Mouse (Mus musculus) hindbrain, embryonic 14.5 days (tissue): Measurements from ENCODE around the gene Clip4. TPM values are rescaled to one million over a fixed set of nuclear protein-coding genes. Genes with fewer than 3 reads are reported as not detected.
A peak's percentile ranks its signal among the peaks of the same experiment; 100 is the strongest.

Source experiments
- ATAC-seq: fragments of 200-750 bp; cut with Nextera tagmentation; 2 replicates; pipeline ENCODE4 v1.8.0; 2017; ENCODE audit warnings: moderate number of reproducible peaks, mild to moderate bottlenecking, moderate TSS enrichment, moderate library complexity; ENCODE audit not compliant: low FRiP score
- DNase-seq: peaks from one replicate; pipeline ENCODE4 v3.0.0-alpha.2; 2015; ENCODE audit warnings: low spot score
- H3K27ac ChIP-seq: fragments of 300-500 bp; sonication (generic); 2 replicates; pipeline ENCODE4 v1.5.1; 2014; ENCODE audit warnings: mild to moderate bottlenecking, moderate library complexity
- H3K27me3 ChIP-seq: fragments of 300-500 bp; sonication (generic); 2 replicates; pipeline ENCODE4 v1.6.1; 2014; ENCODE audit warnings: mild to moderate bottlenecking, low read length, mixed read lengths; ENCODE audit not compliant: control insufficient read depth, insufficient read depth
- H3K36me3 ChIP-seq: fragments of 300-500 bp; sonication (generic); replicated peaks from 2 replicates; pipeline ENCODE4 v1.6.1; 2014; ENCODE audit not compliant: control insufficient read depth, insufficient read depth
- H3K4me1 ChIP-seq: fragments of 300-500 bp; sonication (generic); replicated peaks from 2 replicates; pipeline ENCODE4 v1.6.1; 2014; ENCODE audit warnings: antibody characterized with exemption, low read length, mixed read lengths; ENCODE audit not compliant: control insufficient read depth, insufficient read depth
- H3K4me2 ChIP-seq: fragments of 300-500 bp; sonication (generic); replicated peaks from 2 replicates; pipeline ENCODE4 v1.6.1; 2014; ENCODE audit warnings: mild to moderate bottlenecking, moderate library complexity
- H3K4me3 ChIP-seq: fragments of 300-500 bp; sonication (generic); replicated peaks from 2 replicates; pipeline ENCODE4 v1.5.1; 2014; ENCODE audit warnings: mild to moderate bottlenecking, low read length
- H3K9ac ChIP-seq: fragments of 300-500 bp; sonication (generic); 2 replicates; pipeline ENCODE4 v1.6.1; 2014
- H3K9me3 ChIP-seq: fragments of 300-500 bp; sonication (generic); 2 replicates; pipeline ENCODE4 v1.6.1; 2016; ENCODE audit warnings: low read length; ENCODE audit not compliant: control insufficient read depth
- WGBS: fragments of 180-500 bp; shearing (Covaris S2); extraction: QIAGEN DNeasy Blood & Tissue Kit; methylation state at CpG from one replicate; pipeline ENCODE4 v1.1.7; 2014; 5-methylcytosine and 5-hydroxymethylcytosine counted together
- polyA plus RNA-seq: library from polyadenylated mRNA; unstranded; fragments of >200 nt; fragmentation: Nextera tagmentation; extraction: Ambion mirVana; gene quantifications from 2 replicates; pipeline ENCODE4 v1.2.1, GENCODE M21; 2014

Gene Clip4
- polyA plus RNA-seq, 1 experiment from 2014 or later, result 15.8 TPM

DNA sequence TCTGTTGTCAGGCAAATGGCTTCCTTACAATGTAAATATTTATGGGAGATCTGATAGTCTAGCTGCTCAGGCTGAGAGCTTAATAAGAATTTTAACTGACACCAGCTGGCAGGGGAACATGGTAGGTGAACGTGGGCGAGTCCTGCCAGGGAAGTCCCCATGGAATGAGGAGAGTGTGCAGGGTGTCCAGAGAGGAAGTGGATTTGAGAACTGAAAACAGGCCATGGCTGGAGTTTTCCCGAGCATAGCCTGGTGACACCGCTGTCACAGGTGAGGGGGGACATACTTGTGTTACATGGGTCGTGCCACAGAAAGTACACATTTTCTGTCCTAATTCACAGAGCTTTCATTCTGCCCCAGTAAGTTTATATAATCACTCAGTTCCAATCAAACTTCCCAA lies 97.2 kb downstream of the Clip4 start:
- Histone ChIP-seq H3K27me3 (no peaks in the 10 kb centered on the region), H3K9me3 (no peaks in the 10 kb centered on the region), H3K36me3 (no peaks in the 10 kb centered on the region), H3K27ac (no peak overlapping the region), H3K9ac (no peak overlapping the region), H3K4me1 (peaks cover 9% of the 10 kb centered on the region), H3K4me2 (no peak overlapping the region), H3K4me3 (no peak overlapping the region)
- WGBS, result 81% methylated on average over 5 of the region's 5 CpGs
- DNase-seq, result no peak
- no peak for ATAC-seq

DNA sequence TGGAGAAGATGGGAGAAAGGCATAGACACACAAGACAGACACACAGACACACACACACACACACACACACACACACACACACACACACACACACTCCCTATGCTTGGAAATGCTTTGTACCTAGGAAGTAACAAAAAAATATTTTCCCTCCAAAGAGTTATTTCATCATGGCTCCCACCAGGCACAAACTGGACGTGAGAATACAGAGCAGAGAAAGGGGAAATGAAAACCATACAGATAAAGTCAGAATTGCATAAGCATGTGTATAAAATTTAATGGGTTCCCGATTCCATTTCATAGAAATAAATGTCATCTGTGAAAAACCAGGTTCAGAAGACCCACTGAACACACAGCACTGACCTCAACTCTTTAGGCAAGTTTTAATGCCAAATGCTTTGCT lies 99.6 kb downstream of the Clip4 start:
- no peaks in the 10 kb centered on the region for H3K27me3 ChIP-seq
- H3K4me1 ChIP-seq, result peaks cover 9% of the 10 kb centered on the region
- H3K4me3 ChIP-seq, result no peak overlapping the region
- H3K9me3 ChIP-seq, result no peaks in the 10 kb centered on the region
- no peaks in the 10 kb centered on the region for H3K36me3 ChIP-seq
- ATAC-seq (no peak), DNase-seq (no peak)
- 95% methylated on average over 2 of the region's 2 CpGs for WGBS
- H3K27ac ChIP-seq, result no peak overlapping the region
- H3K9ac ChIP-seq, result no peak overlapping the region
- no peak overlapping the region for H3K4me2 ChIP-seq

DNA sequence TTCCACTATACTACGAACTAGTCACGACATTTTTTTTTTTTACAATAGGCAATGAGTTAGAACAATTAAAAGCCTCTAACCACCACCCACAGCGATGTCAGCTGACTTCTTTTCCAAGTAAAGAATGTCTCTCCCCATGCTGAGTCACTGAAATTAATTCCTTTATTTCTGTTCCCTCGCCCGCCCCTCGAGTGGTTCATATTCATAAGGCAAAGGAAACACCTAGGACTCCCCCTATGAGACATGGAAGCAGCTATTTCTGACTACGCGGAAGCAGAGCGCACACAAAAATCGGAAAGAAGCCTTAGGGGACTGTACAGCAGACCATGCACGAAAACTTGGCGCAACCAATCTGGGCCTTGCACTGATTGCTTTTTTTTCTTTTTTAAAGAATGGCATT lies 100.6 kb downstream of the Clip4 start:
- Histone ChIP-seq H3K9ac (no peak overlapping the region), H3K36me3 (no peaks in the 10 kb centered on the region), H3K4me3 (peak overlapping the region; percentile 42; the same call in 1 of the 2 replicates), H3K4me1 (peaks cover 9% of the 10 kb centered on the region), H3K27me3 (no peaks in the 10 kb centered on the region), H3K27ac (no peak overlapping the region), H3K9me3 (no peaks in the 10 kb centered on the region), H3K4me2 (peak overlapping the region; percentile 85)
- DNase-seq (no peak), ATAC-seq (no peak)
- 59% methylated on average over 12 of the region's 12 CpGs for WGBS

DNA sequence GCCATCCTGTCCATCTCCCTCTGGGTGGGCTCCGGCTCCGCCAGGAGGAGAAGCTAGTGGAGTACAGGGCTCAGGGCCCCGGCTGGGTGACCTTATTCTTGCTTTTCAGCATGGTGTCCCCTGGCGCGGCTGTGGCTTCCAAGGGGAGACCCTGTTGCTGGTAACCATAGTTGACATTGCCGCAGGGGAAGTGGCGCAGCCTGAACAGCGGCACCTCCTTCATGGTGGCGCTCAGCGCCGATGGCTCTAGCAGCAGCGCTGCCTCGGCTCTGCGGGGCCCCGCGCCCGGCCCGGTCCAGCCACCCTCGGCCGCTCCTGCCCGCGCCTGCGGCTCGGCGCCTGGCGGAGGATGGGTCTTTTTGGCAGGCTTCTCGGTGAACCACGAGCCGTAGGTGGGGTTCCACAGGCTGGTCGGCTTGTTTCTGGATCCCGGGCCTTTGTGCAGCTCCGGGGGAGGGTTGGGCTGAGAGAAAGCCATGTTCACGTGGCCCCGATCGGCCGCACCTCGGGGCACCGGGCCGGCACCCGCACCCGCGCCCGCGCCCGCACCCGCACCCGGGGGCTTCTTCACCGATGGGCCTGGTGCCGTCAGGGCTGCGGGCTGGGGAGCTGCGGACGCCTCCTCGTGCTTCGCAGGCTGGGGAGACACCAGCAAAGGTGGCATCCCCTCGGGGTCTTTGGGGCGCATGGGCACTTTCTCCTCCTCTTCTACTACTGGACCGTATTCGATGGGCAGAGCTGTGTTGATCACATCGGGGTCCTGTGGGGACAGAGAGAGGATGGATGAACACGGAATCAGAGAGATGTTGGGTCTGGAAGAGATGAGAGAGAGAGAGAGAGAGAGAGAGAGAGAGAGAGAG lies 101.3 kb downstream of the Clip4 start:
- Histone ChIP-seq H3K27ac (no peak overlapping the region), H3K9ac (peak overlapping the region; percentile 69), H3K9me3 (no peaks in the 10 kb centered on the region), H3K36me3 (no peaks in the 10 kb centered on the region), H3K4me1 (peaks cover 9% of the 10 kb centered on the region), H3K4me2 (peak overlapping the region; percentile 85), H3K27me3 (no peaks in the 10 kb centered on the region), H3K4me3 (peak overlapping the region; percentile 42)
- 5% methylated on average over 60 of the region's 60 CpGs for WGBS
- DNase-seq (peak; percentile 40), ATAC-seq (peak; percentile 46; the same call in 1 of the 2 replicates)

DNA sequence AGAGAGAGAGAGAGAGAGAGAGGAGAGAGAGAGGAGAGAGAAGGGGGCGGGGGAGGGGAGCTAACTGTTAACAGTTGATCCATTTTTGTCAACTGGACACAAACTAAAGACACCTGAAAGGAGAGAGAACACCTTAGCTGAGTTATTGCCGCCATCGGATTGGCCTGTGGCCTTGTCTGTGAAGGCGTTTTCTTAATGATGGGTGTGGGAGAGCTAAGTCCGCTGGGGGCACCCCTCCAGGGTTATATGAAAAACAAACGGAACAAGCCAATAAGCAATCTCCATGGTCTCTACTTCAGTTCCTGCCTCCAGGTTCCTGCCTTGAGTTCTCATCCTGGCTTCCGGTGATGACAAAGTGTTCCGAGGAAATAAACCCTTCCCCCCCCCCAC lies 102.0 kb downstream of the Clip4 start:
- Histone ChIP-seq H3K9ac (no peak overlapping the region), H3K4me1 (peaks cover 9% of the 10 kb centered on the region), H3K9me3 (no peaks in the 10 kb centered on the region), H3K4me3 (no peak overlapping the region), H3K4me2 (no peak overlapping the region), H3K36me3 (no peaks in the 10 kb centered on the region), H3K27ac (no peak overlapping the region), H3K27me3 (no peaks in the 10 kb centered on the region)
- DNase-seq, result no peak
- WGBS, result 87% methylated on average over 8 of the region's 8 CpGs
- no peak for ATAC-seq

DNA sequence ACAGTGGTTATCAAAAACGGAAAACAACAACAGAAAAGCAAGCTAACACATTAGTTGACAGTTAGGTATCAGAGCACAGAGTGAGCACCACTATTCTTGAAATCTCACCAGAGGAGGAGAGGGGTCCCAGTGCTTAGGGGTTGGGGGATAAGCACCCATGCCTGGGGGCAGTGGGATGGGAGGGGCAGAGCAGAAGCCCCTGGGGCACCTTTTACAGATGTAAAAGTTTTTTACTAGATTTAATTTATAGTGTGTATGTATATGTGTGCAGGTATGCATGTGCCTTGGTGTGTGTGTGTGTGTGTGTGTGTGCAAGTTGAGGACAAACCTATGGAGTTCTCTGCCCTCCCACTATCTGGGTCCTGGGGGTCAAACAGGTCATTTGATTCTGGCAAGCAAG lies 102.4 kb downstream of the Clip4 start:
- DNase-seq, result no peak
- Histone ChIP-seq H3K9ac (no peak overlapping the region), H3K4me3 (no peak overlapping the region), H3K9me3 (no peaks in the 10 kb centered on the region), H3K36me3 (no peaks in the 10 kb centered on the region), H3K4me1 (peaks cover 9% of the 10 kb centered on the region), H3K4me2 (no peak overlapping the region), H3K27me3 (no peaks in the 10 kb centered on the region), H3K27ac (no peak overlapping the region)
- WGBS, result 83% methylated on average over 1 of the region's 1 CpGs
- no peak for ATAC-seq

DNA sequence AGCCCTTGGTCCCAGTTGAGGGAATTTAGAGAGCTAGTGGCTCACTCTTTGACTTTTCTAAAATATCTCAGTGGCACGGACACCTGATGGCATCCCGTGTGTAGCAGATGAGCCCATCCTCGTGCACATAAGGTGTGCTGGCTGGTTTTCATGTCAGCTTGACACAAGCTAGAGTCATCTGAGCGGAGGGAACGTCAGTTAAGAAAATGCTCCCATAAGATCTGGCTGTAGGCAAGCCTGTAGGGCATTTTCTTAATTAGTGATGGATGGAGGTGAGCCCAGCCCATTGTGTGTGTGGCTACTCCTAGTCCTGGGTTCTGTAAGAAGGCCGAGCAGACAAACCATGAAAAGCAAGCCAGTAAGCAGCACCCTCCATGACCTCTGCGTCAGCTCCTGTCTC lies 103.7 kb downstream of the Clip4 start:
- no peak for ATAC-seq
- H3K4me1 ChIP-seq, result peaks cover 9% of the 10 kb centered on the region
- WGBS, result 87% methylated on average over 7 of the region's 7 CpGs
- H3K9ac ChIP-seq, result no peak overlapping the region
- no peak overlapping the region for H3K4me3 ChIP-seq
- no peaks in the 10 kb centered on the region for H3K27me3 ChIP-seq
- H3K9me3 ChIP-seq, result no peaks in the 10 kb centered on the region
- H3K36me3 ChIP-seq, result no peaks in the 10 kb centered on the region
- no peak overlapping the region for H3K4me2 ChIP-seq
- H3K27ac ChIP-seq, result no peak overlapping the region
- DNase-seq, result no peak

DNA sequence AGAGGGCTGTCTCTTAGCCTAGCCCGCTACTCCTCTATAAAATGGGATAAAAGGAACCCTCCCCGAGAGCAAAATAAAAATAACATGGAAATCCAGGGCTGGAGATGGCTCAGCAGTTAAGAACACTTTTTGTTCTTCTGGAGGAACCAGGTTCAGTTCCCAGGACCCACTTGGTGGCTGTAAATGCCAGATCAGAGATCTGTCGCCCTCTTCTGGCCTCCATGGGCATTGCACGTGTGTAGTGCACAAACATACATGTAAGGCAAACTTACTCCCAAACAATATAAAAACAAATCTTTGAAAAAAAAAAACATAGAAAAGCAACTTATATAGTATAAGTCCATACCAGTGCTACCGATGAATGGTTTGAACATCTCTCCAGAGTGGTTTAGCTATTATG lies 104.7 kb downstream of the Clip4 start:
- Histone ChIP-seq H3K27me3 (no peaks in the 10 kb centered on the region), H3K4me1 (peaks cover 9% of the 10 kb centered on the region), H3K9me3 (no peaks in the 10 kb centered on the region), H3K9ac (no peak overlapping the region), H3K4me3 (no peak overlapping the region), H3K36me3 (no peaks in the 10 kb centered on the region), H3K27ac (no peak overlapping the region), H3K4me2 (no peak overlapping the region)
- ATAC-seq, result no peak
- no peak for DNase-seq
- WGBS, result 66% methylated on average over 5 of the region's 5 CpGs

DNA sequence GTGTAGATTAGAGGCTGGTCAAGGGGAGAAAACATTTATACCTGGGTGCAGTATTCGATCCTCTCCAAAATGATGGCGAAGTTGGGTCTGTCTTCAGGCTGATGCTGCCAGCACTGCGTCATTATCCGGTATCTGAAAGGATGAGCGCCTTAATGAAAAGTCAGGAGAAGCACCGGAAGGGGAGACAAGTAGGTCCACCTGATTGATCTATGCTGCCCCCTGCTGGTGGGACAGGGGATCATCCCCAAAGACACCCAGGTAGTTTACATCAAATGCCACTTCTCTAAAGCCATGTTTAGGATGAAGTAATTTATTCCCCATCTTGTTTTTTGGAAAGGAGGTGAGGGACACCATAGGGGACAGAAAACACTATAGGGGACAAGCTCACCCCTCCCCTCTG lies 105.8 kb downstream of the Clip4 start:
- H3K4me1 ChIP-seq, result peaks cover 5% of the 10 kb centered on the region
- H3K27ac ChIP-seq, result no peak overlapping the region
- no peak for ATAC-seq
- no peak overlapping the region for H3K4me2 ChIP-seq
- DNase-seq, result peak; percentile 42
- 39% methylated on average over 6 of the region's 6 CpGs for WGBS
- H3K9ac ChIP-seq, result no peak overlapping the region
- H3K36me3 ChIP-seq, result no peaks in the 10 kb centered on the region
- no peaks in the 10 kb centered on the region for H3K9me3 ChIP-seq
- no peak overlapping the region for H3K4me3 ChIP-seq
- no peaks in the 10 kb centered on the region for H3K27me3 ChIP-seq
